Mouse (Mus musculus) central nervous system, embryonic 18 days (tissue): ENCODE data around the gene Atp6v1fnb. TPM values are rescaled to one million over a fixed set of nuclear protein-coding genes. Genes with fewer than 3 reads are reported as not detected.

ENCODE experiments used
- polyA plus RNA-seq: library from polyadenylated mRNA; depleted of rRNA; stranded (reverse); fragments of >200 nt; gene quantifications from 2 replicates; pipeline ENCODE4 v1.2.3, GENCODE M21; 2012; rRNA removed

Gene Atp6v1fnb
- polyA plus RNA-seq, result 0.22 and 0.35 TPM in 2 replicates

GRCm38 (mm10) chr6:29471137-29471536, at the start of gene Atp6v1fnb:
Atp6v1fnb (plus strand) TSS chr6:29471437.

GRCm38 (mm10) chr6:29433038-29433803, 38.0 kb upstream of the Atp6v1fnb start, which contains the start of gene Flnc:
Flnc (plus strand) TSS chr6:29433256.

DNA sequence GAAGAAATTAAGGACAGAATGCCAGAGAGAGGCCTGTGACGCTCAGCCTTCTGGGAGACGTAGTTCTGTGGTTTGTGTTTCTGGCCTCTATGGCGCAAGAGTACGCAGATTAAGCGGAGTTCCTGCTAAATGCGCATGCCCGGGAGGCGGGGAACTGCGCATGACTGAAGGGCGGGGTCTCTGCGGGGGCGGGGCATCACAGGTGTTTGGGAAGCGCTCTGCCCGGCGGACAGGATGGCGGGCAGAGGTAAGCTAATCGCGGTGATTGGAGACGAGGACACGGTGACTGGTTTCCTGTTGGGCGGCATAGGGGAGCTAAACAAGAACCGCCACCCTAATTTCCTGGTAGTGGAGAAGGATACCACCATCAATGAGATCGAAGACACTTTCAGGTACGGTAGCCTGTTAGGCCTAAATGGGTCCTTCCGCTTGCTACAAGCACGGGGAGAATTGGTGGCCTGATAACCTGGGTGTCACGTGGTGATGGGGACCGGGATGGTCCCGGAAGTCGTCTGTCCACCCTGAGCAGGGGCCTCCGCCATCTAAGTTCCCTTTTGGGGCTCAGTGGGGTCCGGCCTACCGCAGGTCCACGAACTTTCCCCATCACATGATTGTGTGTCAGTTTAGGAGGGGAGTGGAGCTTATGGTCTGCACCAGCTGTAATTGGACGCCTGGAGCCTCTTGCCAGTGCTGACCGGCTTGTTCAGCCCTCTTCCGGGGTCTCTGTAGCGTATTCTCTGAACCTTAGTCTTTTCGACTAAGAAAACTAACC, 3.5 kb upstream of the Atp6v1fnb start, which contains the start of gene Atp6v1f:
Gene Atp6v1f (plus strand): TSS at position 136 of the 772 bp plus-strand sequence.

GRCm38 (mm10) chr6:29507447-29508309, 36.4 kb downstream of the Atp6v1fnb start, which contains the start of gene Kcp:
Kcp (minus strand) TSS chr6:29507952.

Other genes with a start within 250 kb of the Atp6v1fnb start
- gene Hilpda, start 198.9 kb upstream of the Atp6v1fnb start, polyA plus RNA-seq, result 31.5 and 35.4 TPM in 2 replicates
- gene Fam71f2, start 191.8 kb upstream of the Atp6v1fnb start, polyA plus RNA-seq, result 2.3 and 2.4 TPM in 2 replicates
- not detected in 2 replicates for gene Fam71f1, start 152.3 kb upstream of the Atp6v1fnb start, polyA plus RNA-seq
- gene Calu, start 123.4 kb upstream of the Atp6v1fnb start, polyA plus RNA-seq, result 95.3 and 108 TPM in 2 replicates
- gene Opn1sw, start 83.0 kb upstream of the Atp6v1fnb start, polyA plus RNA-seq, result 0.20 and 0.49 TPM in 2 replicates
- 59.2 and 64.4 TPM in 2 replicates for gene Ccdc136, start 75.1 kb upstream of the Atp6v1fnb start, polyA plus RNA-seq
- 2.1 and 3.3 TPM in 2 replicates for gene Flnc, start 38.2 kb upstream of the Atp6v1fnb start, polyA plus RNA-seq
- gene Atp6v1f, start 3.7 kb upstream of the Atp6v1fnb start, polyA plus RNA-seq, result 329 and 373 TPM in 2 replicates
- gene Kcp, start 36.5 kb downstream of the Atp6v1fnb start, polyA plus RNA-seq, result 41.0 and 48.8 TPM in 2 replicates
- 1.7 and 1.8 TPM in 2 replicates for gene Irf5, start 55.2 kb downstream of the Atp6v1fnb start, polyA plus RNA-seq
- gene Tnpo3, start 138.4 kb downstream of the Atp6v1fnb start, polyA plus RNA-seq, result 75.8 and 76.6 TPM in 2 replicates
- gene Tspan33, start 222.8 kb downstream of the Atp6v1fnb start, polyA plus RNA-seq, result 8.3 and 9.0 TPM in 2 replicates